Mouse (Mus musculus) kidney, adult 10 weeks (tissue): ENCODE results near the gene Ints14. TPM values are rescaled to one million over a fixed set of nuclear protein-coding genes. Genes with fewer than 3 reads are reported as not detected.

ENCODE experiments used
- polyA plus RNA-seq: library from polyadenylated mRNA; stranded (reverse); fragments of 350-450 nt; fragmentation: Illumina TruSeq; extraction: RNeasy Lipid Tissue Mini Kit (QIAGEN cat#74804); gene quantifications from one replicate; pipeline ENCODE4 v1.2.3, GENCODE M21; 2014; ENCODE audit warnings: low read depth, low replicate concordance

The Ints14 gene
- polyA plus RNA-seq, result 19.5 TPM

DNA sequence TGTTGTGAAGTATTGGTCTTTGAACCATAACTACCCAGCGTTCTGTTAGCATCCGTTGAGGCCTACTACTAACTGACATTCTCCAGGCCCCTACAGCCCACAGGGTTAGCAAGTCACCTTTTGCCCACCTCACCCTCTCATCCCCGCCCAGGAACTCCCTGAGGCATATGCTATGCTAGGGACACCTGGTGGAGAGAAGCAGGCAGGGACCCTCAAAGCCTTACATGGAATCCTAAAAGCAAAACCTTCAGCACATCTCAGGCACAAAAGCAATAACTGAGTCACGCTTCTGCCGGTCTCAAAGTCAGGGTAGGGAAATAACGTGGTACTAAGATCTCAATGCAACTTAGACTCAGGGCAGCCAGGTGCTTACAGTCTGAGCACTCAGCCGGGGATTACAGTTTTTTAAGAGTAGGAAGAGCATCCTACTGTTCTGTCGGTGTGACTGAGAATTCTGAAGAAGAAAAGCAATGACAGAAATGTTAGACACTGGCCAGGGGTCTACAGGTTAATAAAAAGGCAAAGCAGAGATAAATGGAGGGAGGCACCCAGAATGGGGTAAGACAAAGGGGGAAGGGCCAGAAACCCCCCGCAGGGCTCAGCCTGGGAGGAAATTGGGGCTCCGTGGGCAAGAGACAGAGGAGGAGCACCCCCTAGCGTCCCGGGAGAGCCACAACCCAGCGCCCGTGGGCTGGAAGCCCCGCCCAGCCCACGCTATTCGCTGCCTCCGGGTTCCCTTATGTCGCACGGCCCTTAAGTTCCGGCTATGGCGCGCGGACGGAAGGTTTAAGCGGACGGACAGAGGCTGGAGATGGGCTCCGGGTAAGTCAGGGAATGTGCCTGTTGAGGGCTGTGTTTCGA is at the start of gene Ints14:
Gene Ints14, plus strand, starts transcription at position 789 of the 861 bp plus-strand sequence.

GRCm38 (mm10) chr9:64951161-64951657 is 9.5 kb upstream of the Ints14 start, which contains the start of gene Slc24a1:
Gene Slc24a1, minus strand, starts transcription at chr9:64951607.

DNA sequence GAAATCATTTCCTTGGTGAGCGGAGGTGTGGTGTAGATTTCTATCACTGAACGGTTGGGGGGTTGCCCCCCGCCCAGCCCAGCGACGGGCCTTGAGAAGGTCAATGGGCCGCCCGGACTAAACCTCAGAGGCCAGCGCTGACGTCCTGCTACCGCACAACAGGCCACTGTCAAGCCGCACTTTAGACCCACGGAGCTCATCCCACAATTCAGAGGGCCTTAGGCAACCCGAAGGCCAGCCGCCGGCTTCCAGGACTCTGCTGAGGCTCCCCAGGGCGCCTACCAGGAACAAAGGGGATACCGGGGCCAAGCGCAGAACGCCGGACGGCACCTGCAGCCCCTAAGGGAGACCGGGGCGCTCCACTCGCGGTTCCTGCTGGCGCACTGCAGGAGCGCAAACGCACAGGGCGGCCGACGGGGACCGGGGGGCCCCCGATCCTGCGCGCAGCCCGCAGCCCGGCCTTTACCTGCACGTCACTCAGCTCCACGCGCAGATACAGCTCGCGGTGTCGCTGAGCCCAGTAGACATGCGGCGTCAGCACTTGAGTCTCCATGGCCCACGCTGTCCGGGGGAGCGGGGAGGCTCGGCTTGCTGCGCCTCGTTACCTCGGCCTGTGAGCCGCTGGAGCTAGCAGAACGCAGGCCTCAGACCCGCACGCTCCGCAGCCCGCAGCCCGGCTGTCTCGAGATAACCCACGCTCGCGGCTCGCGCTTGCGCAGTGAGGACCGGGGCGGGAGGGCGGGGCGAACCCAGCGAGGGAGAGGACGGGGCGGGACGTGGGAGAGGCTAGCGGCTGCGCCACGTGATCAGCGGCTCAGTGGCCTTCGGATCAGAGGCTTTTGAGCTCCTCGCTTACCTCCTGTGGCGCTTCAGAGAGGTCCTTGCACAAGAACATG is 60.5 kb downstream of the Ints14 start, which contains the start of gene Hacd3:
Gene Hacd3, minus strand, starts transcription at position 703 of the 896 bp plus-strand sequence.

GRCm38 (mm10) chr9:65032269-65033108 is 71.8 kb downstream of the Ints14 start, which contains the start of gene Dpp8:
Gene Dpp8, plus strand, starts transcription at chr9:65032414.

Other genes with a start within 250 kb of the Ints14 start
- 665 TPM for gene Rab11a, start 223.1 kb upstream of the Ints14 start, polyA plus RNA-seq
- 14.1 TPM for gene Dennd4a, start 149.6 kb upstream of the Ints14 start, polyA plus RNA-seq
- gene Slc24a1, start 9.3 kb upstream of the Ints14 start, polyA plus RNA-seq, result not detected
- gene Hacd3, start 60.8 kb downstream of the Ints14 start, polyA plus RNA-seq, result 120 TPM
- gene Dpp8, start 71.5 kb downstream of the Ints14 start, polyA plus RNA-seq, result 153 TPM
- gene Igdcc4, start 140.6 kb downstream of the Ints14 start, polyA plus RNA-seq, result 0.20 TPM
- not detected for gene Igdcc3, start 180.3 kb downstream of the Ints14 start, polyA plus RNA-seq
- 4.9 TPM for gene Parp16, start 234.4 kb downstream of the Ints14 start, polyA plus RNA-seq